Mouse (Mus musculus) heart, embryonic 15.5 days (tissue): ENCODE data around the gene Gm2163. TPM values are rescaled to one million over a fixed set of nuclear protein-coding genes. Genes with fewer than 3 reads are reported as not detected.
"Not testable (repeated sequence)": the region's sequence is repeated elsewhere in the genome, so short reads cannot be mapped to it uniquely, and the experiment has no call there.

Experiments
- ATAC-seq: fragments of 200-750 bp; cut with Nextera tagmentation; replicated peaks from 2 replicates; pipeline ENCODE4 v1.8.0; 2017; ENCODE audit warnings: low read depth, moderate TSS enrichment; ENCODE audit not compliant: insufficient number of reproducible peaks, insufficient read depth, low FRiP score
- H3K27ac ChIP-seq: fragments of 300-500 bp; sonication (generic); 2 replicates; pipeline ENCODE4 v1.5.1; 2015; ENCODE audit warnings: mild to moderate bottlenecking, inconsistent platforms
- H3K27me3 ChIP-seq: fragments of 300-500 bp; sonication (generic); 2 replicates; pipeline ENCODE4 v1.6.1; 2015; ENCODE audit warnings: inconsistent platforms
- H3K36me3 ChIP-seq: fragments of 300-500 bp; sonication (generic); 2 replicates; pipeline ENCODE4 v1.6.1; 2015; ENCODE audit warnings: mild to moderate bottlenecking, inconsistent platforms
- H3K4me1 ChIP-seq: fragments of 300-500 bp; sonication (generic); replicated peaks from 2 replicates; pipeline ENCODE4 v1.6.1; 2015; ENCODE audit warnings: inconsistent platforms
- H3K4me2 ChIP-seq: fragments of 300-500 bp; sonication (generic); 2 replicates; pipeline ENCODE4 v1.6.1; 2015; ENCODE audit warnings: inconsistent platforms, mild to moderate bottlenecking, moderate library complexity
- H3K4me3 ChIP-seq: fragments of 300-500 bp; sonication (generic); 2 replicates; pipeline ENCODE4 v1.5.1; 2015; ENCODE audit warnings: mild to moderate bottlenecking, inconsistent platforms
- H3K9ac ChIP-seq: fragments of 300-500 bp; sonication (generic); 2 replicates; pipeline ENCODE4 v1.6.1; 2015; ENCODE audit warnings: mild to moderate bottlenecking, inconsistent platforms
- H3K9me3 ChIP-seq: fragments of 300-500 bp; sonication (generic); replicated peaks from 2 replicates; pipeline ENCODE4 v1.6.1; 2016; ENCODE audit warnings: inconsistent platforms
- WGBS: fragments of 180-500 bp; shearing (Covaris S2); methylation state at CpG from one replicate; pipeline ENCODE4 v1.1.7; 2015; ENCODE audit warnings: mixed read lengths; 5-methylcytosine and 5-hydroxymethylcytosine counted together
- polyA plus RNA-seq: library from polyadenylated mRNA; unstranded; fragments of >200 nt; fragmentation: Nextera tagmentation; extraction: Ambion mirVana; gene quantifications from 2 replicates; pipeline ENCODE4 v1.2.1, GENCODE M21; 2015

Gm2163 gene
- not detected in 2 replicates for polyA plus RNA-seq

DNA sequence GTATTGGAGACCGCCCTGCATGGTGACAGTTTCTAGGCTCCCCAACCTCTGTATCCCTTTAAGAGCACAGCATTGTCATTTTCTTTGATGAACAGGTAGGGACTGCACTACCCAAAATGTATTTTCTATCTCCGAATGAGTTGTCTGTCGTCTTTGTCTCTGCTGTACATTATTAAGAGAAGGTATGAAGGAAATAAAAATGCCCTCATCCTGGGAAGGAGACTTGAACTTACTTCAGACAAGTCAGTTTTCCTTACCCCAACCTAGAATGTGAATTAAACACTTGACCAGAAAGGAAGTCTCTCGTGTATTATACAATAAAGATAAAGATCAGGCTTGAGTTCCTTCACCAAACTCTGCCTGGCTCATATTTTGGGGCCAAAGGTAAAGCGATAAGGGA lies at the start of gene Gm2163:
Gm2163 (plus strand) TSS at position 301 of the 400 bp plus-strand sequence.
- not testable (repeated sequence) for H3K4me1 ChIP-seq, H3K36me3 ChIP-seq, H3K9me3 ChIP-seq, H3K27ac ChIP-seq, H3K27me3 ChIP-seq, ATAC-seq, H3K4me2 ChIP-seq, H3K9ac ChIP-seq, H3K4me3 ChIP-seq
- no CpG with 5 or more reads among the region's 5 CpGs for WGBS

DNA sequence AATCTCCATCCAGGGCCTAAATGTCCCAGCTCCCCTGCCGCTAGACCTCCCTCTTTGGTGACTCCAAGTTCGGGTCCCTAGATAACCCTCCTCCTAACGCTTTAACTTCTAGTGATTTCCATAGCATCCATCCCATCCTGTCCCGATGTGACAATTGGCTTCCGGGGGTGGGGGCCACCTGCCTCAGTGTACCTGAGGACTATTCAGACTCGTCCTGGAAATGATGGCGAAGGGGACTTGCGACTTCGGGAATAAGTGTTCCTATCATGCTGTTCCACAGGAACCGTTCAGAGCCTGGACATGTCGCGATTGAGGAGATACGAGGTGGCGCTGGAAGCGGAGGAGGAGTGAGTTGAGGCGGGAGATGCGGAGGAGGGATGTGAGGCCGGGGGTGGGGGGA lies 27.5 kb upstream of the Gm2163 start, which contains the start of gene Gm21586:
Gm21586 (plus strand) TSS at position 301 of the 400 bp plus-strand sequence.
- not testable (repeated sequence) for H3K27ac ChIP-seq, H3K4me3 ChIP-seq, H3K27me3 ChIP-seq, H3K9me3 ChIP-seq, ATAC-seq, H3K4me1 ChIP-seq, H3K4me2 ChIP-seq, H3K36me3 ChIP-seq, H3K9ac ChIP-seq
- no CpG with 5 or more reads among the region's 18 CpGs for WGBS

DNA sequence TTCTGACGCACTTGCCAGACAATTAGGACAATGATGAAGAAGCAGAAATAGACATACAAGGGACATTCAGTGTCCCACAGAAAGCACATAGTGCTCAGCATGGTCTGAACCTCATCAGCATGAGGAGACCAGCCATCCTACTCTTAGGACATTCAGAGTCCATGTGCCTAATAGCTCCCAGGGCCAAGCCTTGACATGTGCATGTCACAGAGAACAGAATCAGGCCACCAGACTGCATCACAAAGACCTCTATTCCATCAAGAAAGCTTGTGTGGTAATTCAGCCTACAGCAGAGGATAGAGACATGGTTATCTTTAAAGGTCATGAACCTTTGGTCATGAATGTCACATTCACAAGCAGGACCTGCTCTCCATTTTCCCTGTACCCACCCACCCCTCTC lies 61.5 kb downstream of the Gm2163 start, which contains the start of gene Fam205a2:
Fam205a2 (minus strand) TSS at position 101 of the 400 bp plus-strand sequence.
- no CpG with 5 or more reads among the region's 1 CpGs for WGBS
- H3K4me3 ChIP-seq, H3K9ac ChIP-seq, H3K4me2 ChIP-seq, H3K4me1 ChIP-seq, H3K36me3 ChIP-seq, H3K27me3 ChIP-seq, H3K27ac ChIP-seq, H3K9me3 ChIP-seq, ATAC-seq: not testable (repeated sequence)

DNA sequence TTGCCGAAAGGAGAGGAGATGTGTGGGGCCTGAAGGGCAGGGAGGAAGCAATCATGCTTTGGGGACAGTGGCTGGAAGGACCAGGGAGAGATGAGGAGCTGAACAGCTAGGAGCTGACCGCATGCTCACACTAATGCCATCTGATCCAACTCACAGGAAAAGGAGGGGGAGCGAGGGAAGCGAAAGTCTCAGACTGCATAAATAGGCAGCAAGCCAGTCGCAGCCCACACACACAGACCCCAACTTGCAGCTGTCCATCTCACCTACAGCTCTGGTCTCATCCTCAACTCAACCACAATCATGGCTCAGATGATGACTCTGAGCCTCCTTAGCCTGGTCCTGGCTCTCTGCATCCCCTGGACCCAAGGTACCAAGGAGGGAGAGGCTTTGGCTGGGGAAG lies 145.3 kb downstream of the Gm2163 start, which contains the start of gene Gm10591:
Gm10591 (plus strand) TSS at position 301 of the 400 bp plus-strand sequence.
- H3K4me3 ChIP-seq, H3K27me3 ChIP-seq, H3K9me3 ChIP-seq, ATAC-seq, H3K36me3 ChIP-seq, H3K9ac ChIP-seq, H3K4me1 ChIP-seq, H3K4me2 ChIP-seq, H3K27ac ChIP-seq: not testable (repeated sequence)
- no CpG with 5 or more reads among the region's 5 CpGs for WGBS

DNA sequence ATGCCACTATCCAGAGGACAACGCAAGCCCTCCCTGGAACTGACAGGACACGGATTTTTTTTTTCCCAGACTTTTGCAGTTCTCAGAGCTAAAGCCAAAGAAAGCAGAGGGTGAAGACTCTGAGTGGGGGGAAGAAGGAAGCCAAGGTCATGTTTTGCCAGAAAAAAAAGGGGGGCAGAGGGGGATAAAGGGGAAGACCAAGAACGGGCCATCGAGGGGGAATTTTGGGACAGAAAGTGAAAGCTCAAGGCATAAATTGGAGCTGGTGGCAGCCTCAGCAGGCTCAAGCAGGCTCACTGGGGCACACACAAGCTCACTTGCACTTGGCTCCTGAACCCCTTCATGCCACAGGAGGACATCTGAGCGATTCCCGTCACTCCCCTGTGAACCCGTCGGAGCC lies 162.9 kb downstream of the Gm2163 start, which contains the start of gene Gm2564:
Gm2564 (plus strand) TSS at position 301 of the 400 bp plus-strand sequence.
- H3K9me3 ChIP-seq, H3K4me2 ChIP-seq, H3K27ac ChIP-seq, H3K27me3 ChIP-seq, H3K36me3 ChIP-seq, ATAC-seq, H3K4me1 ChIP-seq, H3K4me3 ChIP-seq, H3K9ac ChIP-seq: not testable (repeated sequence)
- no CpG with 5 or more reads among the region's 8 CpGs for WGBS

Other genes with a start within 250 kb of the Gm2163 start
- not detected in 2 replicates for gene Gm10600, start 226.1 kb upstream of the Gm2163 start, polyA plus RNA-seq
- gene Ccl21b, start 211.0 kb upstream of the Gm2163 start, polyA plus RNA-seq = 1.1 TPM in 1 of 2 replicates, not detected in the other
- gene Gm21953, start 172.5 kb upstream of the Gm2163 start, polyA plus RNA-seq = not detected in 2 replicates
- 0.08 TPM in 1 of 2 replicates, not detected in the other for gene Fam205a3, start 148.4 kb upstream of the Gm2163 start, polyA plus RNA-seq
- gene Gm21586, start 27.4 kb upstream of the Gm2163 start, polyA plus RNA-seq = not detected in 2 replicates
- gene Fam205a2, start 61.4 kb downstream of the Gm2163 start, polyA plus RNA-seq = 0.08 TPM in 1 of 2 replicates, not detected in the other
- gene Gm10591, start 145.4 kb downstream of the Gm2163 start, polyA plus RNA-seq = 1.1 TPM in 1 of 2 replicates, not detected in the other
- gene Gm2564, start 163.0 kb downstream of the Gm2163 start, polyA plus RNA-seq = not detected in 2 replicates
- not detected in 2 replicates for gene Ccl27b, start 188.5 kb downstream of the Gm2163 start, polyA plus RNA-seq
- gene Il11ra2, start 195.1 kb downstream of the Gm2163 start, polyA plus RNA-seq = 0.11 TPM in 1 of 2 replicates, not detected in the other